Mouse (Mus musculus) forebrain, embryonic 16.5 days (tissue): ENCODE data around the gene Ndrg3. TPM values are rescaled to one million over a fixed set of nuclear protein-coding genes. Genes with fewer than 3 reads are reported as not detected.
"Not testable (repeated sequence)": the region's sequence is repeated elsewhere in the genome, so short reads cannot be mapped to it uniquely, and the experiment has no call there.

Experiments used
- ATAC-seq: fragments of 200-750 bp; cut with Nextera tagmentation; 2 replicates; pipeline ENCODE4 v1.8.0; 2017; ENCODE audit warnings: mild to moderate bottlenecking, moderate library complexity
- H3K27ac ChIP-seq: fragments of 300-500 bp; sonication (generic); 2 replicates; pipeline ENCODE4 v1.5.1; 2014; ENCODE audit warnings: low read length, control low read depth
- H3K27me3 ChIP-seq: fragments of 300-500 bp; sonication (generic); replicated peaks from 2 replicates; pipeline ENCODE4 v1.6.1; 2014; ENCODE audit warnings: low read length; ENCODE audit not compliant: control insufficient read depth, insufficient read depth
- H3K36me3 ChIP-seq: fragments of 300-500 bp; sonication (generic); 2 replicates; pipeline ENCODE4 v1.6.1; 2014; ENCODE audit not compliant: control insufficient read depth, insufficient read depth
- H3K4me1 ChIP-seq: fragments of 300-500 bp; sonication (generic); replicated peaks from 2 replicates; pipeline ENCODE4 v1.6.1; 2014; ENCODE audit warnings: low read length; ENCODE audit not compliant: control insufficient read depth, insufficient read depth
- H3K4me2 ChIP-seq: fragments of 300-500 bp; sonication (generic); 2 replicates; pipeline ENCODE4 v1.6.1; 2014; ENCODE audit warnings: mild to moderate bottlenecking, low read length, control low read depth
- H3K4me3 ChIP-seq: fragments of 300-500 bp; sonication (generic); replicated peaks from 2 replicates; pipeline ENCODE4 v1.5.1; 2014; ENCODE audit warnings: mild to moderate bottlenecking, low read length, control low read depth
- H3K9ac ChIP-seq: fragments of 300-500 bp; sonication (generic); replicated peaks from 2 replicates; pipeline ENCODE4 v1.6.1; 2014; ENCODE audit warnings: low read depth, low read length, control low read depth
- H3K9me3 ChIP-seq: fragments of 300-500 bp; sonication (generic); 2 replicates; pipeline ENCODE4 v1.6.1; 2016; ENCODE audit warnings: low read length; ENCODE audit not compliant: control insufficient read depth
- WGBS: fragments of 180-500 bp; shearing (Covaris S2); extraction: QIAGEN DNeasy Blood & Tissue Kit; methylation state at CpG from one replicate; pipeline ENCODE4 v1.1.7; 2014; 5-methylcytosine and 5-hydroxymethylcytosine counted together
- polyA plus RNA-seq: library from polyadenylated mRNA; unstranded; fragments of >200 nt; fragmentation: Nextera tagmentation; extraction: Ambion mirVana; gene quantifications from 2 replicates; pipeline ENCODE4 v1.2.1, GENCODE M21; 2015

Ndrg3 gene
- polyA plus RNA-seq, 1 experiment from 2014 or later, result 150 TPM

DNA sequence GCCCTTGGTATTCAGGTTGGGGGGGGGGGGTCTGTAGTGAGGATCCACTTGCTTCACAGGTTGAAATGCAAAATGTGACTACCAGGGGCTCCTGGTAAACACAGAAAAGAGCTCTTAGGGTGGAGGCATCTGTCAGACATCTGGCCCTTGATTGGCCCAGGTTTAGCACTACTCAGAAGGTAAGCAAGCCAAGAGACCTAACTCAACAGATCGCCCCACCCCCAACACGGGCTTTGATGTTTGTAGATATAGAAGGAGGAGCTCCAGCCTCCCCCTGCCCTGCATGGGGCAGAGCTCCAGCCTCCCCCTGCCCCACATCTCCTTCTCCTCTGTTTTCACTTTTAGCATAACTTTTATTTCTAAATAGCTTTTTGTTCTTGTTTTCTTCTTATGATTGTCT lies 72.1 kb downstream of the Ndrg3 start:
- no peak for ATAC-seq
- no peaks in the 10 kb centered on the region for H3K36me3 ChIP-seq
- no peaks in the 10 kb centered on the region for H3K4me1 ChIP-seq
- H3K27ac ChIP-seq, result no peak overlapping the region
- H3K27me3 ChIP-seq, result no peaks in the 10 kb centered on the region
- no peak overlapping the region for H3K9ac ChIP-seq
- no peak overlapping the region for H3K4me2 ChIP-seq
- 62% methylated on average over 2 of the region's 2 CpGs for WGBS
- no peak overlapping the region for H3K4me3 ChIP-seq
- H3K9me3 ChIP-seq, result no peaks in the 10 kb centered on the region

DNA sequence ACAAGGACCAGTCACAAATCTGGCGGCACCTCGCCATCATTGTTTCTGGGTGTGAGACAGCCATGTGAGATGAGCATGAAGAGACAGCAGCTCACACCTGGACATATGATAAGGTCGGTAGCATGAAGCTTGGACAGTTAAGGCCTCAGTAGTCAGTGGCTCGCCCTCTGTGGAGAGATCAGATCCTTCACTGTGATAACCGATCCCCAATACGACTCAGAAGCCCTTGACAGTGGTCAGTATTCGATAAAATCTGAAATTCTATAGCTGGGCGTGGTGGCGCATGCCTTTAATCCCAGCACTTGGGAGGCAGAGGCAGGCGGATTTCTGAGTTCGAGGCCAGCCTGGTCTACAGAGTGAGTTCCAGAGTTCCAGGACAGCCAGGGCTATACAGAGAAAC lies 72.7 kb downstream of the Ndrg3 start:
- not testable (repeated sequence) for H3K27me3 ChIP-seq, H3K36me3 ChIP-seq, ATAC-seq, H3K27ac ChIP-seq, H3K4me1 ChIP-seq, H3K9me3 ChIP-seq, H3K9ac ChIP-seq, H3K4me3 ChIP-seq, H3K4me2 ChIP-seq
- 88% methylated on average over 11 of the region's 11 CpGs for WGBS

DNA sequence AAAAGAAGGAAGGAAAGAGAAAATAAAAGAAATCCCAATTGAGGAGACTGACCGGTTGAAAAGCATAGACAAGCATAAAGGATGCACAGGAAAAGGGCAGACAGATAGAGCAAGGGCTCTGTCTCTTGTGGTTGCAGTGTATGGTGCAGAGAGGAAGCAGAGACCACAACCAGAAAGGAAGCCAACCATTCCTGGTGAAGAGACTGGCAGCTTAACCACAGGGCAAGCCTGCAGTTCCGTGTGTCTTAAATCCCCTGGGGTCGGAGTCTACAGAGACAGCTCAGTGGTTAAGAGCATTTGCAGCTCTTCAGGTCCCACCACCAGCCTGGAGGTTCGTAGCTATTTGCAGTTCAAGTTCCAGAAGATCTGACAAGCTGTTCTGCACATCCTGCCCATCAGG lies 73.3 kb downstream of the Ndrg3 start:
- 58% methylated on average over 4 of the region's 4 CpGs for WGBS
- Histone ChIP-seq H3K9me3 (no peaks in the 10 kb centered on the region), H3K4me2 (no peak overlapping the region), H3K27ac (no peak overlapping the region), H3K27me3 (no peaks in the 10 kb centered on the region), H3K4me1 (no peaks in the 10 kb centered on the region), H3K36me3 (no peaks in the 10 kb centered on the region), H3K4me3 (no peak overlapping the region), H3K9ac (no peak overlapping the region)
- ATAC-seq, result no peak

DNA sequence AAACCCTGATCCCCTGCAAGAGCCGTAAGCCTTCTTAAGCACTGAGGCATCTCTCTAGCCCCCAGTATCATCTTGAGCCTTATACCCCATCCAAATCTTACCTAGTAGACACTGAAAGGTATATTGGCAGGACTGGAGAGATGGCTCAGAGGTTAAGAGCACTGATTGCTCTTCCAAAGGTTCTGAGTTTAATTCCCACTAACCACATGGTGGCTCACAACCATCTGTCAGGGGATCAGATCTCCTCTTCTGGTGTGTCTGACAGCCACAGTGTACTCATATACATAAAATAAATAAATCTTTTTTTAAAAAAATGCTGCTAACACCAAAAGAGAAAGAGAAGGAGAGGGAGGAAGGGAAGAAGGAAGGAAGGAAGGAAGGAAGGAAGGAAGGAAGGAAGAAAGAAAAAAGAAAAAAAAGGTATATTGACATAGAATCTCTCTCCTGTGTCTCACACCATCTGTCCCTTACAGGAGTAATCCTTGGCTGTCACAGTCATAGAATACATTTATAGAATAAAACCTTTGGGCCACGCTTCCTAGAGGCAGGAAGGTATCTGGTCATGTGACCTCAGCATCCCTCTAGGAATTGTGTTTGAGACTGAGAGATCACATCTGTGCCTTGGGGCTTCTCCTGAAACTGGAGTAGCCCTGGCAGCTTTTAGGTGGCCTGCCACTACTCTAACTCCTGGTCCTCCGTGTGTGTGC lies 75.3 kb downstream of the Ndrg3 start:
- WGBS, result 76% methylated on average over 3 of the region's 3 CpGs
- Histone ChIP-seq H3K36me3 (no peaks in the 10 kb centered on the region), H3K4me3 (no peak overlapping the region), H3K27ac (no peak overlapping the region), H3K9ac (no peak overlapping the region), H3K9me3 (no peaks in the 10 kb centered on the region), H3K4me2 (no peak overlapping the region), H3K27me3 (no peaks in the 10 kb centered on the region), H3K4me1 (0 out of 2 replicates have a peak, but pooled peaks cover 4% of the 10 kb centered on the region)
- no peak for ATAC-seq

DNA sequence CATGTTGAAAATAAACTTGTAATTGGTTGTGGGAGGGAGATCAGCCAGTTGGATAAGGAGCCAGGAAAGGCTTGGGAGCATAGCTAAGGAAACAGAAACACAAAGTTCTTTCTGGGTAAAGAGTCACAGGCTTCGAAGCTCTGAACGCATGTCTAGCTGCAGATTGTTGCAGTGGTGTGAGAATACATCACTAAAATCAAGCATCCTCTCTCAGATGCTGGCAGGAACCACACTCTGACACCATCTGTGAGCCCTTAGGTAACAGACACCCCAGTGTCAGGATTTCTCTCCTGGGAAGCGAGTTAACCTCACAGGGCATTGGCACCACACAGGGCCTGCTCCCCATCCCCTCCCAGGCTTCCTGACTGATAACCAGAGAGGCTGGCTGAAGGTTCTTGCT lies 76.3 kb downstream of the Ndrg3 start:
- ATAC-seq, result peak; percentile 38; the same call in 1 of the 2 replicates

DNA sequence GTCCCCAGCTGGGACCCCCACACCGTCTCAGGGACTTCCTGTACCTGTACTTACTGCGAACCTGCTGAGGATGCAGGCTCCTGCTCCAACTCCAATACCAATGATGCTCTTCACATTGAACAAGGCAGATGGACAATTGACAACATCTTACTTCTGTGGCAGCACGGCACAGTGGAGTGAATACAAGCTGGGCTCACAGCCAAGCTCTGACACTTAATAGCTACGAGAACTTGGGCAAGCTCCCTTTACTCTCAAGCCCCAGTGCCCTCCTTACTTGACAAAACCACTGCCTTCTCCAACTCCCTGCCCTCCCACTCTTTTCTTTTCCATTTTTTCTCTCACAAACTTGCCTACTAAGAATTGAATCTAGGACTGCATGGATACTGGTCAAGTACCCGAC lies 78.7 kb downstream of the Ndrg3 start:
- Histone ChIP-seq H3K4me2 (no peak overlapping the region), H3K9me3 (no peaks in the 10 kb centered on the region), H3K4me1 (0 out of 2 replicates have a peak, but pooled peaks cover 4% of the 10 kb centered on the region), H3K36me3 (no peaks in the 10 kb centered on the region), H3K9ac (no peak overlapping the region), H3K4me3 (no peak overlapping the region), H3K27ac (no peak overlapping the region), H3K27me3 (no peaks in the 10 kb centered on the region)
- no peak for ATAC-seq
- WGBS, result 51% methylated on average over 5 of the region's 5 CpGs

More for the DNA sequence above, 76.3 kb downstream of the Ndrg3 start:
- Histone ChIP-seq H3K27me3 (no peaks in the 10 kb centered on the region), H3K36me3 (no peaks in the 10 kb centered on the region), H3K9ac (no peak overlapping the region), H3K4me3 (no peak overlapping the region), H3K27ac (no peak overlapping the region), H3K4me1 (0 out of 2 replicates have a peak, but pooled peaks cover 4% of the 10 kb centered on the region), H3K9me3 (no peaks in the 10 kb centered on the region), H3K4me2 (no peak overlapping the region)
- 60% methylated on average over 3 of the region's 3 CpGs for WGBS

DNA sequence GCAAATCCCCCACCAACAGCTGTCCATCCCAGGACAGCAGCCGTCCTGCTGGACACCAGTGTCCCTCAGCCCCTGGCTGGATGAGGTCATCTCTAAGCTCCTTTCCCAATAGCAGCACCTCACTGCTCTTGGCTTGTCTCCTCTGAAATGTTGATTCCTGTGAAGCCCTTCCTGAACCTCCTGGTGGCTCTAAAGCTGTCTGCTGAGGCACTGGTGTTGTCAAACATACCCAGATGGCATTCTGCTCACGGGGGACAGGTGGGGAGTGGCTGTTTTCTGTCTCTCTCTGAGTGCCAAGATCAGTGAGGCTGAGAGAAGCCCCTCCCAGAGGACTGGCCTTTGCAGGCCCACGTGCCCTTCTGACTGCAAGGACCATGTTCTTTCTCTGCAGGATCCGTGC lies 85.9 kb downstream of the Ndrg3 start:
- H3K36me3 ChIP-seq, H3K9ac ChIP-seq, ATAC-seq, H3K9me3 ChIP-seq, H3K27ac ChIP-seq, H3K4me3 ChIP-seq, H3K27me3 ChIP-seq, H3K4me1 ChIP-seq, H3K4me2 ChIP-seq: not testable (repeated sequence)
- WGBS, result 44% methylated on average over 4 of the region's 4 CpGs

DNA sequence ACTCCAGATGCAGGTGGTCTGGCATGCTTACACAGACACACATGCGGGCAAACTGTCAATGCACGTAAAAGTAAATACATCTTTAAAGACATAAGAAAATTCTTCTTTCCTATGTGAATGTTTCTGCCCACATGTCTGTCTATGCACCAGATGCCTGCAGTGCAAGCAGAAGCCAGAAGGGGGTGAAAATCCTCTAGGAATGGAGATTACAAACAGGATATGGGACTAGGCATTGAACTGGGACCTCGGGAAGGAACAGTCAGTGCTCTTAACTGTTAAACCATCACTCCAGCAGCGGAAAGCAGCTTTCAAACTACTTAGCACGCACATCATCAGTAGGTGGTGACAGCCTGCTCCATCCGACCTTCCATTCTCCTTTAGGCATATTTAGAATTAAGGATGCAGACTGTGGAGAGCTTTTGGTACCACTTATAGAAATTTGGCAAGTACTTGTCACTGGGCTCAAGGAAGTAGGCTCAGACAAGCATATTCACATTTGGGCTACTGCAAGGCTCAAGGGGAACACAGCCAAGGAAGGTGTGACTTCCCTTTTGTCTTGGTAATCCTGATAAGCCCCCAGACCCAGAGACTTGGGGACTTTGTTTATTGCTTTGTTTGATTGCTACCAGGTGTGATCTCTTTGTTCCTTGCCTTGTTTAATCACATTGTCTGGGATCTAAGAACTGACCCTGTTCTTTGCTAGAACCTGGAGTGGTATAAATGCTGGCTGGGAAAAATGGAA lies 86.7 kb downstream of the Ndrg3 start:
- no peak overlapping the region for H3K9ac ChIP-seq
- 24% methylated on average over 6 of the region's 6 CpGs for WGBS
- H3K27ac ChIP-seq, result no peak overlapping the region
- no peak; the same call in 1 of the 2 replicates for ATAC-seq
- H3K27me3 ChIP-seq, result no peaks in the 10 kb centered on the region
- no peaks in the 10 kb centered on the region for H3K9me3 ChIP-seq
- H3K4me2 ChIP-seq, result no peak overlapping the region
- no peaks in the 10 kb centered on the region; the same call in 1 of the 2 replicates for H3K4me1 ChIP-seq
- no peaks in the 10 kb centered on the region for H3K36me3 ChIP-seq
- no peak overlapping the region for H3K4me3 ChIP-seq

DNA sequence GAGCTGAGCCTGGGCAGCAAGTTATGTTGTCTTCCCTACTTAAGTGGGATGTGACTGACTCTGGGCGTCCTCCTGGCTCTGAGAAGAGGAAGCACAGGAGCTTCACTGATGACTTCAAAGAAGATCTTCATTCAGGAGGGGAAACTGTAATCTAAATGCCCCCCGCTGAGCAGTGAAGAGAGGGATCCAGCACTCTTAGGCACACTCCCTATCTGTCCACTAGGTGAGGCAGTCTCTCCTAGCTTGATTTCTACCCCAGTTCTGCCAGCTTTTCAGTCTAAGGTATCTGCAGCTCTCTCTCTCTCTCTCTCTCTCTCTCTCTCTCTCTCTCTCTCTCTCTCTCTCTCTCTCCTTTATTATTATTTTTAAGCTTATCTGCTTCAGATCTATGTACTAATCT lies 88.5 kb downstream of the Ndrg3 start:
- Histone ChIP-seq H3K4me1 (no peaks in the 10 kb centered on the region; the same call in 1 of the 2 replicates), H3K4me2 (no peak overlapping the region), H3K27ac (no peak overlapping the region), H3K36me3 (no peaks in the 10 kb centered on the region), H3K4me3 (no peak overlapping the region), H3K9me3 (no peaks in the 10 kb centered on the region), H3K27me3 (no peaks in the 10 kb centered on the region), H3K9ac (no peak overlapping the region)
- no peak for ATAC-seq
- WGBS, result 42% methylated on average over 2 of the region's 2 CpGs
